Mouse (Mus musculus) embryonic facial prominence, embryonic 14.5 days (tissue): ENCODE results near the gene Smad9. TPM values are rescaled to one million over a fixed set of nuclear protein-coding genes. Genes with fewer than 3 reads are reported as not detected.

Experiments used
- ATAC-seq: fragments of 200-750 bp; cut with Nextera tagmentation; 2 replicates; pipeline ENCODE4 v1.8.0; 2017; ENCODE audit warnings: low read depth, moderate number of reproducible peaks, moderate TSS enrichment
- DNase-seq: peaks from one replicate; pipeline ENCODE4 v3.0.0-alpha.2; 2015; ENCODE audit warnings: low spot score
- H3K27ac ChIP-seq: fragments of 300-500 bp; sonication (generic); replicated peaks from 2 replicates; pipeline ENCODE4 v1.5.1; 2014; ENCODE audit warnings: low read depth, mild to moderate bottlenecking, low read length, moderate library complexity
- H3K27me3 ChIP-seq: fragments of 300-500 bp; sonication (generic); replicated peaks from 2 replicates; pipeline ENCODE4 v1.6.1; 2014; ENCODE audit warnings: low read length; ENCODE audit not compliant: control insufficient read depth, insufficient read depth
- H3K36me3 ChIP-seq: fragments of 300-500 bp; sonication (generic); 2 replicates; pipeline ENCODE4 v1.6.1; 2014; ENCODE audit warnings: low read length, mixed read lengths; ENCODE audit not compliant: control insufficient read depth, insufficient read depth
- H3K4me1 ChIP-seq: fragments of 300-500 bp; sonication (generic); 2 replicates; pipeline ENCODE4 v1.6.1; 2014; ENCODE audit warnings: antibody characterized with exemption, low read length; ENCODE audit not compliant: control insufficient read depth, insufficient read depth
- H3K4me2 ChIP-seq: fragments of 300-500 bp; sonication (generic); 2 replicates; pipeline ENCODE4 v1.6.1; 2014; ENCODE audit warnings: low read depth, mild to moderate bottlenecking, low read length, moderate library complexity, mixed read lengths
- H3K4me3 ChIP-seq: fragments of 300-500 bp; sonication (generic); 2 replicates; pipeline ENCODE4 v1.5.1; 2014; ENCODE audit warnings: low read depth, mild to moderate bottlenecking, low read length
- H3K9ac ChIP-seq: fragments of 300-500 bp; sonication (generic); 2 replicates; pipeline ENCODE4 v1.6.1; 2014; ENCODE audit warnings: low read depth, mild to moderate bottlenecking, low read length, moderate library complexity, mixed read lengths
- H3K9me3 ChIP-seq: fragments of 300-500 bp; sonication (generic); 2 replicates; pipeline ENCODE4 v1.6.1; 2016; ENCODE audit warnings: low read length; ENCODE audit not compliant: control insufficient read depth
- WGBS: fragments of 180-500 bp; shearing (Covaris S2); extraction: QIAGEN DNeasy Blood & Tissue Kit; methylation state at CpG from one replicate; pipeline ENCODE4 v1.1.7; 2014; 5-methylcytosine and 5-hydroxymethylcytosine counted together
- polyA plus RNA-seq: library from polyadenylated mRNA; unstranded; fragments of >200 nt; fragmentation: Nextera tagmentation; extraction: Ambion mirVana; gene quantifications from 2 replicates; pipeline ENCODE4 v1.2.1, GENCODE M21; 2014

Smad9 gene
- polyA plus RNA-seq, 1 experiment from 2014 or later, result 2.1 TPM

DNA sequence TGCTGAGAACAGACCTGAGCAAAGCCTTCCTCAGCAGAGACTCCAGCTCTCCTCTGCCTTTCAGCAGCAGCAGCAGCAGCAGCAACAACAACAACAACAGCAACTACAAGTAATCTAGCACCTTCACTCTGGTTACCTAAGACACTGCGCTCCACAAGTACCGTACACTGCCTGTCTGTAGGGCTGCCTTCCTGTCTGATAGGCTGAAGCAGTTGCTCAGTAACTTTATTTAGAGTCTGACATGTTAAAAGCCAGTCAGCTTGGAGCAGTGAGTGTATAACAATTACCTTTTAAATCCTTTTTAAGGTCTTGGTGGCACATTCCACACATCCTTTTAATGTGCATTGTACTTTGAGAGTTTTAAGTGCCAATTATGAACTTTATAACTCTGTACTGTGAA is 27.8 kb upstream of the Smad9 start:
- no peaks in the 10 kb centered on the region for H3K4me1 ChIP-seq
- ATAC-seq (no peak), DNase-seq (no peak)
- no peak overlapping the region for H3K4me3 ChIP-seq
- no peak overlapping the region for H3K4me2 ChIP-seq
- H3K27me3 ChIP-seq, result no peaks in the 10 kb centered on the region
- 96% methylated on average over 2 of the region's 2 CpGs for WGBS
- H3K36me3 ChIP-seq, result peaks cover 89% of the 10 kb centered on the region
- no peak overlapping the region for H3K9ac ChIP-seq
- no peaks in the 10 kb centered on the region for H3K9me3 ChIP-seq
- H3K27ac ChIP-seq, result no peak overlapping the region

DNA sequence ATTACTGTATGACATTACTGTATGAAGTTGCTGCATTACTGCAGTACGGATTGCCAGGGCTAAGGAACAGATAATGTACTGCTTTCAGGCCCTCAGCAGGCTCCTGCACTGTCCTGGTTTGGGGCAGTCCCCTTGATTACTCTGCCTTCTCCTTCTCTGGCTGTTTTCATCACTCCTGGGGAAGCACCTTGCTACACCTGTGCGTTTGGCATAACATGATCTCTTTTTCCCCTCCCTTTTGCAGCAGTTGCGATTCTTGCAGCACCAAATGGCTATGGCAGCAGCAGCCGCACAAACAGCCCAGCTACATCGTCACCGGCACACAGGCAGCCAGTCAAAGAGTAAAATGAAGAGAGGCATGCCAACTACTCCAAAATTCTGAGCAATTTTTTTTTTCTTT is 27.3 kb upstream of the Smad9 start:
- H3K9me3 ChIP-seq, result no peaks in the 10 kb centered on the region
- no peak overlapping the region for H3K4me2 ChIP-seq
- H3K4me1 ChIP-seq, result no peaks in the 10 kb centered on the region
- DNase-seq (no peak), ATAC-seq (no peak)
- peaks cover 89% of the 10 kb centered on the region for H3K36me3 ChIP-seq
- H3K27ac ChIP-seq, result no peak overlapping the region
- no peak overlapping the region for H3K4me3 ChIP-seq
- 89% methylated on average over 6 of the region's 6 CpGs for WGBS
- H3K9ac ChIP-seq, result no peak overlapping the region
- no peaks in the 10 kb centered on the region for H3K27me3 ChIP-seq

DNA sequence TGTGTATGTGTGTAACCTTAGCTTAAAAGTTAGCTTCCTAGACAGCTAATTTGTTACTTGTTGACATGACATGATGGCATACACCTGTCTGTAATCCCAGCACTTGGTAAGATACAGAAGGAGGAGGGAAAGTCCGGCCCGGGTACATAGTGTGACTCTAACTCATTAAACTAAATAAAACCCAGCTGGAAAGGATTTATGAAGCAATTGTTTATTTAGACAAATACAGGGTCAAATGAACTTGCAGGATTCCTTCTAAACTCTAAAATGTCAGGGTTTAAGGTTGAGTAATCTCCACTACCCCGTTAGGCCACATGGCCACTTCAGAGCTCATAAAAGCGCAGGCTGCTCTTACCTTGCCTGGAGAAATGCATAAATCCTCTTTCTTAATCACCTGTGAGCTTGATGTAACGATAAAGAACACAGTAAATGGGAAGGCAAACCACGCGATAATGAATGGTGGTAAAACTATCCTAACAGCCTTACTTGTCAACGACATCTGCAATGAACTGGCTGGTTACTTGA is 23.7 kb upstream of the Smad9 start:
- no peaks in the 10 kb centered on the region for H3K9me3 ChIP-seq
- H3K9ac ChIP-seq, result no peak overlapping the region
- no peak overlapping the region for H3K4me2 ChIP-seq
- peaks cover 68% of the 10 kb centered on the region for H3K36me3 ChIP-seq
- no peak overlapping the region for H3K27ac ChIP-seq
- H3K4me3 ChIP-seq, result no peak overlapping the region
- H3K27me3 ChIP-seq, result no peaks in the 10 kb centered on the region
- no peak for ATAC-seq
- H3K4me1 ChIP-seq, result no peaks in the 10 kb centered on the region; the same call in 1 of the 2 replicates
- DNase-seq, result no peak
- WGBS, result 75% methylated on average over 8 of the region's 8 CpGs

DNA sequence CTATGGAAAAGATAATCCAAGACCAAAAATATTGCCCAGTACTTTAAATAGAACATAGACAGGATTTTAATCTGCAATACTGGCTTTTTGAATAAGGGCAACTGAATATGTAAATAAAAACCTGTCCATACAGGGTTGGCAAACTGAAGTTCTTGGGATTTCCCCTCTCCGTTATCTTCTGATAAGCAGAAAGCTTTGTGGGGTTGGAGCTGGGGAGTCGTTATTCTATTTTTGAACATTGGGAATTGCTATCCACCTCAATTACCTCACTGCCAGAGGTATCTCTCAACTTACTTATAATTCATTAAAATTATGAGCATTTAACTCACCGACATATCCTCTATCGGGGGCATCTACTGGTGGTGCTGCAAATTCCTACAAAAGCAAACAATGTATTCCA is 23.0 kb upstream of the Smad9 start:
- Histone ChIP-seq H3K9me3 (no peaks in the 10 kb centered on the region), H3K27me3 (no peaks in the 10 kb centered on the region), H3K4me2 (no peak overlapping the region), H3K9ac (no peak overlapping the region), H3K27ac (no peak overlapping the region), H3K36me3 (peaks cover 64% of the 10 kb centered on the region), H3K4me3 (no peak overlapping the region), H3K4me1 (no peaks in the 10 kb centered on the region; the same call in 1 of the 2 replicates)
- WGBS, result 89% methylated on average over 4 of the region's 4 CpGs
- ATAC-seq, result no peak
- no peak for DNase-seq

DNA sequence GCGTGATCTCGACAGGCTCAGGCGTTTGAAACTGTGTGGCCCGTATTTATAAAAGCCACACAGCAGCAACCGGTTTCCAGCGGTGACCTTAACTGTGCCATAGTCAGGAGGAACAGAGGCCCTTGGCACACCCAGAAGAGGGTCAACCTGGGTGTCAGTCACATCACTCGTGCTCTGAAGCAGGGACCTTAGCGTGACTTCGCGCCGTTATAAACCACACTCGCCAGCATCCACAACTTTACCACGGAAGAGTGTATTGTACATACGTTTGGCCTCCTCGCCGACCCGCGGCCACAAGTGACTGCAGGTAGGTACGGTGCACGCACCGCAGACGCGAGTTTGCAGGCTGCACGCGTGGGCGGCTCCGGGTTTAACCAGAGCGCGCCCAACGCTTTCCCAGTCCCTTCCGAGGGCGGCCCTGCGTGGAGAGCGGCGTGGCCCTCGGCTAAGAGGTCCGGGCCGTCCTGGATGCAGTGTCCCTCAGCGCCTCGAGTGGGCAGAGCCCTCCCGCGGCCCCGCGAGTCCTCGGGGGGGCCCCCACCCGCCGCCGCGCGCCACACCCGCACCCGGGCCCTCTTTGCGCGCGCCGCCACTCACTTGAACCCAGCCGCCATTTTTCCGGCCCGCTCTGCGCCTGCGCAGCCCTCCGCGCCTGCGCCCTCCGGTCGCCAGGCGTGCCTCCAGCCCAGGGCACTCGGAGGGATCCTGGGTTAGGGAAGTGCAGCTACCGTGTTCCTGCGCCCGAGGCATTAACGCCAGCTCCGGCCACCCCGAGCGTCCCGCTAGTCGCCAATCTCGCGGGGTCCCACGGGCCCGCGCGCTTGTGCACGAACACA is 20.8 kb upstream of the Smad9 start:
- H3K9ac ChIP-seq, result peak overlapping the region; percentile 79
- H3K4me3 ChIP-seq, result peak overlapping the region; percentile 96
- H3K36me3 ChIP-seq, result peaks cover 58% of the 10 kb centered on the region
- no peaks in the 10 kb centered on the region for H3K9me3 ChIP-seq
- H3K27me3 ChIP-seq, result no peaks in the 10 kb centered on the region
- under 1% methylated on average over 26 of the region's 84 CpGs for WGBS
- H3K4me1 ChIP-seq, result no peaks in the 10 kb centered on the region; the same call in 1 of the 2 replicates
- DNase-seq, result peak; percentile 93
- peak overlapping the region; percentile 88 for H3K4me2 ChIP-seq
- ATAC-seq, result peak; percentile 95
- peak overlapping the region; percentile 99 for H3K27ac ChIP-seq

DNA sequence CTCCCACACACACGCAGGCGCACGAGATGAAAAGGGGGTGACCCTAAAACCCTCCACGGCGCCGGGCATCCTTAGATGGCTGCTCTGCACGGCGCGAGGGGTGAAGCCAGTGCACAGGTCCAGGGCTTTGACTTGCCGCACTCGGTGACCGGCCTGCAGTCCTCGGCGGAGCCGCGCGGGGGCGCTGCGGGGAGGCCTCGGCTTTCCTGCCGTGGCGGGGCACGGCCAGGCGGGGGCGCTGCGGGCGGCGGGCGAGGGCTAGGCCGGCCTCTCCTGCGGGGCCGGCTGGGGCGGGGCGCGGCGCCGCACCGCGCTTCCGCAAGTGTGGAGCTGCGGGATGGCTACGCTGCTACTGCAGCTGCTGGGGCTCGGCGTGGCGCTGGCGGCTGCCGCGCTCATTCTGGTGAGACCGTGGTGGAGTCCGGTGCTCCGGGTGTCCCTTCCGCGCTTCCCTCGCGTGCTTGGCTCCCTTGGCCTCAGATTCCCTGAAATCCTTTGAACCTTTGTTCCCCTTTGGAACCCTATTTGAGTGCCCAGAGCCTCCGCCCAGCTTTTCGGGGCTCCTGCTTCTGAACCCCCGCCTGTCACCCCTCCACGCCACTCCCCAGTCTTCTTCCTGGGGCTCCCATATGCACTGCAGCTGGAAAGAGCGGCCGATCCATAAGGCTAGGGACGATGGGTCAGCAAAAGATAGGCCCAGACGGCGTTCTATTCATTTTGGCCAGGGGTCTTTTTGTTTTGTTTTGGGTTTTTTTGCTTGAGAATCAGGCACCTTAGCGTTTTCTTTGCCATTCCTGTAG is 19.9 kb upstream of the Smad9 start, which contains the start of the genes Exosc8 and Alg5:
Exosc8 (minus strand) TSS at position 147 of the 800 bp plus-strand sequence.
Alg5 (plus strand) TSS at position 293 of the 800 bp plus-strand sequence.
- Histone ChIP-seq H3K9ac (peak within 1 kb of the TSS; percentile 79), H3K27ac (peak within 1 kb of the TSS; percentile 99), H3K27me3 (no peaks in the 10 kb centered on the region), H3K4me1 (no peaks in the 10 kb centered on the region; the same call in 1 of the 2 replicates), H3K4me3 (peak within 1 kb of the TSS; percentile 96), H3K9me3 (no peaks in the 10 kb centered on the region), H3K36me3 (peaks cover 56% of the 10 kb centered on the region), H3K4me2 (peak within 1 kb of the TSS; percentile 88)
- under 1% methylated on average over 33 of the region's 65 CpGs for WGBS
- DNase-seq (peak; percentile 79), ATAC-seq (peak; percentile 95)

DNA sequence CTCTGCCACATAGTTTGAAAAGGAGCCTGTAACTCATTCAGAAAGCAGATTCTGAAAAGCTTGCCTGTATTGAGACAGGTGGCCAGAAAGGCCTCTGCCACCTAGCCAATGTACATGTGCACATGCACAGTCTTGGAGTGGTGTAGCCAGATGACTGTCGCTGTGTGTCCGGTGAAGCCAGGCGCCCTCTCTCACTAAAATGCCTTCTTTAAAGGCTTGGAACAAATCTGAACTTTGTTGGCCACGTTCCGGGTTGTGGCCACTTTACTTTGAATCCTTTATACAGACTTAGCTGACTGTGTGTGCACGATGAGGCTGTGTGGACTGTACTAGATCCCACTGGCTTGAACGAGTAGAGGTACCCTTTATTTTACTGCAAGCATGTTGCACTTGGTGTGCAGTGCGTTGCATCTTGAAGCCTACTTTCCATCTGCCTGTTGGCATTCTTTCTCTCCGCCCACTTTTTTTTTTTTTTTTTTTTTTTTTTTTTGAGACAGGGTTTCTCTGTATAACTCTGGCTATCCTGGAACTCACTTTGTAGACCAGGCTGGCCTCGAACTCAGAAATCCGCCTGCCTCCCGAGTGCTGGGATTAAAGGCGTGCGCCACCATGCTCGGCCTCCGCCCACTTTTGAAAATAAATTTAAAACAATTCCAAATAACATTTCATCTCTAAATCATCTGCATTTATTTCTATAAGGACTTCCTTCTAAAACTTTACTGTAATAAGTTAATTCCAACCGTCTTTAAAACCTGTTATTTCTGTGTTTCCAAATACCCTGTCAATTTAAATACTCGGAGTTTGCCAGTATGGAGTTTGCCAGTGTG is 19.1 kb upstream of the Smad9 start:
- Histone ChIP-seq H3K4me1 (no peaks in the 10 kb centered on the region; the same call in 1 of the 2 replicates), H3K4me3 (peak overlapping the region; percentile 96), H3K27me3 (no peaks in the 10 kb centered on the region), H3K9me3 (no peaks in the 10 kb centered on the region), H3K9ac (peak overlapping the region; percentile 79), H3K36me3 (peaks cover 56% of the 10 kb centered on the region), H3K4me2 (peak overlapping the region; percentile 88), H3K27ac (peak overlapping the region; percentile 99)
- WGBS, result 47% methylated on average over 18 of the region's 18 CpGs
- ATAC-seq (no peak), DNase-seq (no peak)

DNA sequence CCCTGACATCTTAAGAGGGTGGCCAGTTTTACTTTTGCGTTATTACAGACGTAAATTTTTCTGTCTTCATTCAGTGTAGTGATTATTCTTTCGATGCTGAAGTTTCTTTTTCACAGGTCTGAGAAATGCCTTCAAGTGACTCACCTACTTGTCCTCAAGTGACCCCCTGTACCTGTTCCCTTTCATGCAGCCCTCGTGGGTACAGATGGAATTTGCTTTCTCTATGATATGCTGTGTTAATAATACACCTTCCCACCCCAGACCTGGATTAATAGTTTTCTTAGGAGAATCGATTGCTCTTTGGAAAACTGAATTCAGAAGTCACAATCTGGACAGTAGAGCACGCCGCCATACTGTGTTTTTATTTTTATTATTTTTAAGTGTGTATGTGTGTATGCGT is 18.1 kb upstream of the Smad9 start:
- no peaks in the 10 kb centered on the region for H3K27me3 ChIP-seq
- no peak overlapping the region for H3K4me2 ChIP-seq
- no peak overlapping the region for H3K27ac ChIP-seq
- DNase-seq (no peak), ATAC-seq (no peak)
- no peak overlapping the region for H3K4me3 ChIP-seq
- WGBS, result 95% methylated on average over 8 of the region's 8 CpGs
- H3K4me1 ChIP-seq, result no peaks in the 10 kb centered on the region; the same call in 1 of the 2 replicates
- peaks cover 56% of the 10 kb centered on the region for H3K36me3 ChIP-seq
- H3K9ac ChIP-seq, result no peak overlapping the region
- H3K9me3 ChIP-seq, result no peaks in the 10 kb centered on the region
